Mouse (Mus musculus): ENCODE measurements at regions not wholly inside any gene's neighbourhood (a gene's known extent, or its start where the extent isn't known, plus 50 kb on each side); places are given as distances from the start of the nearest gene placed in this dataset.

DNA sequence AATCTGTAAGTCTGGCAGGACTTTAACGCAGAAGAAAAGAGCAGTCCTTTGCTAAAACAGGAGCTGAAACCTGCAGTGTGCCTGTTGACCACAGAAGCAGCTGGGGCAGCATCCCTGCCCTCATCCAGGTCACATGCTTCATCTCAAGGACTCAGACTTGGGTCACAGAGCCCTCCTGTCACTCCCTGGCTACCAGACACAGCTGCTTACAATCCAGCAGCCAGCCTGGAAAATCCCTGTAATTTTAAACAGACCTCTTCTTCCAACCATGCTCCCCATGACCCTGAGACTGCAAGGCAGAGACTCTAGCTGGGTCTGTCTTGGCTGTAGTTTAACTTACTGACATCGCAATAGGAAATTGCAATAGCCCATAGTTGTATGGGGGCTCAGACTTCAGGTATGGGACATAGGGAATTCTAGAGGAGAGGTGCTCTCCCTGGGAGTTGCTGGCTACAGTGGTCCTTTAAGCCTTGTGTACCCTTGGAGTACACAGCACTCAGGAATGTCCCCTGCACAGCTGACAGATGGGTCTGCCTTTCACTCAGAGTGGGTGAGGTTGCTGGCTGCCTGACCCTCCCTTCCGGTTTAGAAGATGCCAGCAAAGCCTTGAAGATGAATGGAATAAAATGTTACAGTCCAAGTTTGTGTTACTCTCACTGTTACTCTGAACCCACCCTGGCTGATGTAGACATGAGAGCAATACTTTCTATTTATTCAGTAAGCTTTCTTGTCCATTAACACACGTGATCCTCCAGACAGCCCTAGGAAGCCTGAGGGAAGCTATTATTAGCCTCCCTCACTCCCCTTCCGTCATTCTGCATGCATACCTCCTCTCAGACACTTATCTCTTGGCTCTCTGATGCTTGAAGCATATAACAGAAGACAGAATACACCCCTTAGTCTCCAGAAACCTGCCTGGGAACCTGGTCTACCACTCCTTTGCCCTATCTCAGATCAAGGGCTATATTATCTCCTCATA, 159.7 kb downstream of the Sox11 start:
- Histone ChIP-seq H3K9ac (ENCODE audit: insufficient read depth, low read depth) (no peak overlapping the region), H3K36me3 (replicated peaks in 1 of 2; ENCODE audit: control insufficient read depth in 1 of 2, insufficient read depth in 1 of 2, low read length in 1 of 2) (no peaks in the 10 kb centered on the region), H3K4me3 (replicated peaks in 1 of 3; ENCODE audit: low read depth in 2 of 3, low read length in 2 of 3, poor library complexity in 1 of 3) (no peak overlapping the region), H3K27ac (ENCODE audit: insufficient read depth, low read depth) (no peak overlapping the region), H3K4me2 (ENCODE audit: insufficient read depth, low read depth, poor library complexity, severe bottlenecking) (no peak overlapping the region), H3K9me3 (replicated peaks; ENCODE audit: low read length) (peaks cover 74% of the 10 kb centered on the region), H3K4me1 (ENCODE audit: control insufficient read depth in 1 of 2, insufficient read depth in 2 of 2) (no peaks in the 10 kb centered on the region), H3K27me3 (replicated peaks) (no peaks in the 10 kb centered on the region), H3K79me2 (replicated peaks; ENCODE audit: control insufficient read depth, extremely low read depth, insufficient read depth, poor library complexity, severe bottlenecking) (no peaks in the 10 kb centered on the region)
- TF ChIP-seq RAD21 (IDR thresholded peaks at IDR 0.05; ENCODE audit: low read depth, low read length) (no peak), MEF2A (IDR thresholded peaks at IDR 0.05; ENCODE audit: borderline replicate concordance, low read depth, low read length) (no peak), MAFK (IDR thresholded peaks at IDR 0.05; ENCODE audit: insufficient replicate concordance, low read length) (no peak), CHD1 (IDR thresholded peaks at IDR 0.05; ENCODE audit: low read depth, low read length) (no peak), BHLHE40 (IDR thresholded peaks at IDR 0.05; ENCODE audit: low read depth, low read length) (no peak), ZC3H11A (IDR thresholded peaks at IDR 0.05; ENCODE audit: low read depth, low read length) (no peak), SMC3 (IDR thresholded peaks at IDR 0.05; ENCODE audit: low read depth, low read length) (no peak), JUN (IDR thresholded peaks at IDR 0.05; ENCODE audit: insufficient read depth, low read depth, low read length) (no peak), USF1 (IDR thresholded peaks at IDR 0.05; ENCODE audit: low read depth, low read length) (no peak), HCFC1 (IDR thresholded peaks at IDR 0.05; ENCODE audit: low read depth, low read length) (no peak), PAX5 (IDR thresholded peaks at IDR 0.05; ENCODE audit: low read length) (no peak), MAX (IDR thresholded peaks at IDR 0.05; ENCODE audit: low read length) (no peak), TCF12 (IDR thresholded peaks at IDR 0.05; ENCODE audit: low read depth, low read length) (no peak), CTCF (conservative IDR thresholded peaks at IDR 0.05 in 1 of 2, IDR thresholded peaks at IDR 0.05 in 1 of 2; ENCODE audit: low read depth in 2 of 2, low read length in 2 of 2) (no peak)
- in situ Hi-C loops (cut with MboI; ENCODE audit: low pct_ligation_motif_present, low pct_unique_long_range_greater_than_20kb, low sequenced_read_pairs): no loop called here
- dilution Hi-C loops (cut with MboI; ENCODE audit: extremely low pct_ligation_motif_present, extremely low pct_unique_long_range_greater_than_20kb, low sequenced_read_pairs): no loop called here
- DNase-seq (ENCODE audit: extremely low read depth): no peak

DNA sequence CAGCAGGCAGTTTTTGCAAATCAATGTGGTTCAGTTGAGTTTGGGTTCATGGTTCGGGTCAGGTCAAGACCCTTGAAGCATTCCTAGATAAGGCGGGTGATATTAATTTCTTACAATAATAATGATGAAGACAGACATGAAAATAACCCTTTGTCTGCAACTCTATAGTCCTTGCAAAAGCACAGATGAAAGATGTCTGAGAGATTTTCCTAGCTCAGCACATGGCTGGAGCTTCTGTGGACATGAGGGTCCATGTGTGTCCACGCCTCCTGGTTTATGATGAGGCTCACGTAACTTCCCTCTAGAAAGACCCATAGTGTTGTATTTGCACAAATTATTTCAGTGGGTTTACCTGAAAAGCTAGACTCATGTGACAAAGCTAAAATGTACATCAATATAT, 168.8 kb downstream of the Sox11 start:
- dilution Hi-C loops (cut with MboI; ENCODE audit: extremely low pct_ligation_motif_present, extremely low pct_unique_long_range_greater_than_20kb, low sequenced_read_pairs): no loop called here

More for the DNA sequence above, 168.8 kb downstream of the Sox11 start:
- H3K36me3 ChIP-seq (replicated peaks in 1 of 2; ENCODE audit: control insufficient read depth in 1 of 2, insufficient read depth in 1 of 2, low read length in 1 of 2): no peaks in the 10 kb centered on the region
- H3K9ac ChIP-seq (ENCODE audit: insufficient read depth, low read depth): no peak overlapping the region
- no peak for DNase-seq (ENCODE audit: extremely low read depth)
- H3K79me2 ChIP-seq (replicated peaks; ENCODE audit: control insufficient read depth, extremely low read depth, insufficient read depth, poor library complexity, severe bottlenecking): no peaks in the 10 kb centered on the region
- H3K9me3 ChIP-seq (replicated peaks; ENCODE audit: low read length): peaks cover 63% of the 10 kb centered on the region
- no peak overlapping the region for H3K4me3 ChIP-seq (replicated peaks in 1 of 3; ENCODE audit: low read depth in 2 of 3, low read length in 2 of 3, poor library complexity in 1 of 3)
- H3K27ac ChIP-seq (ENCODE audit: insufficient read depth, low read depth): no peak overlapping the region
- in situ Hi-C loops (cut with MboI; ENCODE audit: low pct_ligation_motif_present, low pct_unique_long_range_greater_than_20kb, low sequenced_read_pairs): no loop called here
- no peak overlapping the region for H3K4me2 ChIP-seq (ENCODE audit: insufficient read depth, low read depth, poor library complexity, severe bottlenecking)
- H3K27me3 ChIP-seq (replicated peaks): no peaks in the 10 kb centered on the region
- no peak for TF ChIP-seq SIN3A (IDR thresholded peaks at IDR 0.05; ENCODE audit: low read length)
- TF ChIP-seq TCF12 (IDR thresholded peaks at IDR 0.05; ENCODE audit: low read depth, low read length): no peak
- no peak for TF ChIP-seq ZC3H11A (IDR thresholded peaks at IDR 0.05; ENCODE audit: low read depth, low read length)
- no peak for TF ChIP-seq NELFE (IDR thresholded peaks at IDR 0.05; ENCODE audit: low read depth, low read length)
- TF ChIP-seq NRF1 (IDR thresholded peaks at IDR 0.05; ENCODE audit: low read depth, low read length): no peak
- TF ChIP-seq USF1 (IDR thresholded peaks at IDR 0.05; ENCODE audit: low read depth, low read length): no peak
- H3K4me1 ChIP-seq (ENCODE audit: control insufficient read depth in 1 of 2, insufficient read depth in 2 of 2): no peaks in the 10 kb centered on the region
